Mouse (Mus musculus): Measurements from ENCODE around the gene Aco2.

- no peak for TF ChIP-seq CTCF (IDR thresholded peaks at IDR 0.05; ENCODE audit: control insufficient read depth, insufficient read depth, insufficient read length)
- no peak for TF ChIP-seq USF1 (IDR thresholded peaks at IDR 0.05; ENCODE audit: low read depth)
Observed at GRCm38 (mm10) chr15:81847861-81848260, 24.2 kb upstream of the Aco2 start.
